Mouse (Mus musculus): ENCODE measurements at regions not wholly inside any gene's neighbourhood (a gene's known extent, or its start where the extent isn't known, plus 50 kb on each side); places are given as distances from the start of the nearest gene placed in this dataset.
"Not testable (repeated sequence)": the region's sequence is repeated elsewhere in the genome, so short reads cannot be mapped to it uniquely, and the experiment has no call there.

- H3K27ac ChIP-seq (replicated peaks) = no peak overlapping the region
- ATAC-seq (ENCODE audit: insufficient number of reproducible peaks, low FRiP score, low TSS enrichment, low read depth) = no peak
- no peak overlapping the region for H3K4me3 ChIP-seq (replicated peaks)
- no peaks in the 10 kb centered on the region for H3K9me3 ChIP-seq (replicated peaks)
- no peaks in the 10 kb centered on the region for H3K27me3 ChIP-seq
- no peak overlapping the region for H3K9ac ChIP-seq
- H3K4me1 ChIP-seq = no peaks in the 10 kb centered on the region
- 52% methylated on average over 2 of the region's 2 CpGs for WGBS
- H3K36me3 ChIP-seq = no peaks in the 10 kb centered on the region
- no peak overlapping the region for H3K4me2 ChIP-seq (replicated peaks)
These were observed 261.2 kb downstream of the Pou4f1 start for GRCm38 (mm10) chr14:104206602-104207001.

- Histone ChIP-seq H3K9ac (no peak overlapping the region), H3K36me3 (no peaks in the 10 kb centered on the region), H3K4me3 (replicated peaks) (no peak overlapping the region), H3K27me3 (no peaks in the 10 kb centered on the region), H3K4me1 (no peaks in the 10 kb centered on the region), H3K9me3 (replicated peaks) (no peaks in the 10 kb centered on the region), H3K27ac (replicated peaks) (no peak overlapping the region), H3K4me2 (replicated peaks) (no peak overlapping the region)
- ATAC-seq (ENCODE audit: insufficient number of reproducible peaks, low FRiP score, low TSS enrichment, low read depth) = no peak
- 66% methylated on average over 17 of the region's 17 CpGs for WGBS
These were observed 264.4 kb downstream of the Pou4f1 start for GRCm38 (mm10) chr14:104203239-104203986.

GRCm38 (mm10) chr14:104193198-104193597, 274.6 kb downstream of the Pou4f1 start:
- Histone ChIP-seq H3K36me3 (no peaks in the 10 kb centered on the region), H3K27ac (replicated peaks) (no peak overlapping the region), H3K4me1 (no peaks in the 10 kb centered on the region), H3K27me3 (no peaks in the 10 kb centered on the region), H3K4me3 (replicated peaks) (no peak overlapping the region), H3K4me2 (replicated peaks) (no peak overlapping the region), H3K9me3 (replicated peaks) (no peaks in the 10 kb centered on the region), H3K9ac (no peak overlapping the region)
- no peak for ATAC-seq (ENCODE audit: insufficient number of reproducible peaks, low FRiP score, low TSS enrichment, low read depth)
- WGBS = 74% methylated on average over 11 of the region's 11 CpGs

- no peaks in the 10 kb centered on the region for H3K9me3 ChIP-seq (replicated peaks)
- no peak for ATAC-seq (ENCODE audit: insufficient number of reproducible peaks, low FRiP score, low TSS enrichment, low read depth)
These were observed 292.7 kb downstream of the Pou4f1 start for GRCm38 (mm10) chr14:104175122-104175521.

GRCm38 (mm10) chr14:104146841-104147240, 302.6 kb upstream of the Ednrb start:
- Histone ChIP-seq H3K4me3 (replicated peaks) (no peak overlapping the region), H3K9ac (no peak overlapping the region), H3K4me1 (no peaks in the 10 kb centered on the region), H3K4me2 (replicated peaks) (no peak overlapping the region), H3K9me3 (replicated peaks) (no peaks in the 10 kb centered on the region), H3K27ac (replicated peaks) (no peak overlapping the region), H3K27me3 (no peaks in the 10 kb centered on the region), H3K36me3 (no peaks in the 10 kb centered on the region)
- ATAC-seq (ENCODE audit: insufficient number of reproducible peaks, low FRiP score, low TSS enrichment, low read depth) = no peak
- WGBS = 53% methylated on average over 5 of the region's 5 CpGs

More at GRCm38 (mm10) chr14:104175122-104175521, 292.7 kb downstream of the Pou4f1 start:
- no peak overlapping the region for H3K4me2 ChIP-seq (replicated peaks)
- no peaks in the 10 kb centered on the region for H3K4me1 ChIP-seq
- no peak overlapping the region for H3K4me3 ChIP-seq (replicated peaks)
- no peaks in the 10 kb centered on the region for H3K36me3 ChIP-seq
- no peaks in the 10 kb centered on the region for H3K27me3 ChIP-seq
- H3K9ac ChIP-seq = no peak overlapping the region
- no peak overlapping the region for H3K27ac ChIP-seq (replicated peaks)

- H3K27me3 ChIP-seq = no peaks in the 10 kb centered on the region
- 56% methylated on average over 5 of the region's 5 CpGs for WGBS
- H3K36me3 ChIP-seq = no peaks in the 10 kb centered on the region
- H3K27ac ChIP-seq (replicated peaks) = no peak overlapping the region
- no peak overlapping the region for H3K9ac ChIP-seq
- H3K4me1 ChIP-seq = no peaks in the 10 kb centered on the region
- no peak overlapping the region for H3K4me2 ChIP-seq (replicated peaks)
- ATAC-seq (ENCODE audit: insufficient number of reproducible peaks, low FRiP score, low TSS enrichment, low read depth) = no peak
- no peak overlapping the region for H3K4me3 ChIP-seq (replicated peaks)
- H3K9me3 ChIP-seq (replicated peaks) = no peaks in the 10 kb centered on the region
These were observed 301.2 kb upstream of the Ednrb start for GRCm38 (mm10) chr14:104145395-104145794.

GRCm38 (mm10) chr14:104114986-104115951, 271.1 kb upstream of the Ednrb start:
- Histone ChIP-seq H3K36me3 (no peaks in the 10 kb centered on the region), H3K27me3 (no peaks in the 10 kb centered on the region), H3K4me1 (no peaks in the 10 kb centered on the region), H3K4me2 (replicated peaks) (no peak overlapping the region), H3K27ac (replicated peaks) (no peak overlapping the region), H3K9me3 (replicated peaks) (no peaks in the 10 kb centered on the region), H3K9ac (no peak overlapping the region), H3K4me3 (replicated peaks) (no peak overlapping the region)
- 63% methylated on average over 14 of the region's 14 CpGs for WGBS
- ATAC-seq (ENCODE audit: insufficient number of reproducible peaks, low FRiP score, low TSS enrichment, low read depth) = no peak

GRCm38 (mm10) chr14:104114182-104114581, 270.0 kb upstream of the Ednrb start:
- H3K27ac ChIP-seq (replicated peaks) = no peak overlapping the region
- 70% methylated on average over 3 of the region's 3 CpGs for WGBS

GRCm38 (mm10) chr14:104113448-104113847, 269.2 kb upstream of the Ednrb start:
- Histone ChIP-seq H3K4me2 (replicated peaks) (no peak overlapping the region), H3K27me3 (no peaks in the 10 kb centered on the region), H3K36me3 (no peaks in the 10 kb centered on the region), H3K4me3 (replicated peaks) (no peak overlapping the region), H3K9me3 (replicated peaks) (no peaks in the 10 kb centered on the region), H3K27ac (replicated peaks) (no peak overlapping the region), H3K4me1 (no peaks in the 10 kb centered on the region), H3K9ac (no peak overlapping the region)
- WGBS = 71% methylated on average over 2 of the region's 2 CpGs
- no peak for ATAC-seq (ENCODE audit: insufficient number of reproducible peaks, low FRiP score, low TSS enrichment, low read depth)

More at GRCm38 (mm10) chr14:104114182-104114581, 270.0 kb upstream of the Ednrb start:
- ATAC-seq (ENCODE audit: insufficient number of reproducible peaks, low FRiP score, low TSS enrichment, low read depth) = no peak
- Histone ChIP-seq H3K4me2 (replicated peaks) (no peak overlapping the region), H3K9me3 (replicated peaks) (no peaks in the 10 kb centered on the region), H3K36me3 (no peaks in the 10 kb centered on the region), H3K4me1 (no peaks in the 10 kb centered on the region), H3K4me3 (replicated peaks) (no peak overlapping the region), H3K9ac (no peak overlapping the region), H3K27me3 (no peaks in the 10 kb centered on the region)

GRCm38 (mm10) chr14:104086381-104086780, 242.2 kb upstream of the Ednrb start:
- H3K9ac ChIP-seq = no peak overlapping the region
- ATAC-seq (ENCODE audit: insufficient number of reproducible peaks, low FRiP score, low TSS enrichment, low read depth) = no peak
- H3K4me1 ChIP-seq = no peaks in the 10 kb centered on the region
- WGBS = 98% methylated on average over 2 of the region's 2 CpGs
- H3K27me3 ChIP-seq = no peaks in the 10 kb centered on the region
- H3K27ac ChIP-seq (replicated peaks) = no peak overlapping the region
- H3K9me3 ChIP-seq (replicated peaks) = no peaks in the 10 kb centered on the region
- H3K4me2 ChIP-seq (replicated peaks) = no peak overlapping the region
- H3K36me3 ChIP-seq = no peaks in the 10 kb centered on the region
- H3K4me3 ChIP-seq (replicated peaks) = no peak overlapping the region

- WGBS = 70% methylated on average over 1 of the region's 4 CpGs
These were observed 220.0 kb upstream of the Ednrb start for GRCm38 (mm10) chr14:104064199-104064598.

More at GRCm38 (mm10) chr14:104064199-104064598, 220.0 kb upstream of the Ednrb start:
- H3K4me1 ChIP-seq; H3K4me2 ChIP-seq (replicated peaks); H3K4me3 ChIP-seq (replicated peaks); H3K36me3 ChIP-seq; H3K27me3 ChIP-seq; H3K9me3 ChIP-seq (replicated peaks); H3K9ac ChIP-seq; ATAC-seq (ENCODE audit: insufficient number of reproducible peaks, low FRiP score, low TSS enrichment, low read depth); H3K27ac ChIP-seq (replicated peaks): not testable (repeated sequence)
